Mouse (Mus musculus) embryonic fibroblast, embryonic 13.5 days (primary cell): ENCODE results near the gene Gm5485.

ENCODE experiments used
- CTCF ChIP-seq: IDR thresholded peaks from 2 replicates; pipeline ENCODE4 v1.5.1; 2011; ENCODE audit warnings: mild to moderate bottlenecking, control low read depth, low read length, moderate library complexity, borderline replicate concordance; ENCODE audit not compliant: insufficient read depth
- POLR2A ChIP-seq: IDR thresholded peaks from 2 replicates; pipeline ENCODE4 v1.6.1; 2011; ENCODE audit warnings: low read depth, mild to moderate bottlenecking, control low read depth, low read length, moderate library complexity

GRCm38 (mm10) chr16:48453264-48453663 is 41.0 kb upstream of the Gm5485 start:
- TF ChIP-seq POLR2A (no peak), CTCF (no peak)
